Mouse (Mus musculus) limb, embryonic 11.5 days (tissue): Measurements from ENCODE around the gene Defb19. TPM values are rescaled to one million over a fixed set of nuclear protein-coding genes. Genes with fewer than 3 reads are reported as not detected.
A peak's percentile ranks its signal among the peaks of the same experiment; 100 is the strongest.

Experiments
- ATAC-seq: fragments of 200-750 bp; cut with Nextera tagmentation; 2 replicates; pipeline ENCODE4 v1.8.0; 2017; ENCODE audit warnings: low read depth; ENCODE audit not compliant: insufficient number of reproducible peaks, low FRiP score, low TSS enrichment
- DNase-seq: peaks from one replicate; pipeline ENCODE4 v3.0.0-alpha.2; 2015; ENCODE audit warnings: low spot score
- H3K27ac ChIP-seq: fragments of 300-500 bp; sonication (generic); replicated peaks from 2 replicates; pipeline ENCODE4 v1.5.1; 2014; ENCODE audit warnings: low read depth, mild to moderate bottlenecking, low read length
- H3K27me3 ChIP-seq: fragments of 300-500 bp; sonication (generic); 2 replicates; pipeline ENCODE4 v1.6.1; 2014; ENCODE audit warnings: mild to moderate bottlenecking, low read length, mixed read lengths; ENCODE audit not compliant: control insufficient read depth, insufficient read depth
- H3K36me3 ChIP-seq: fragments of 300-500 bp; sonication (generic); 2 replicates; pipeline ENCODE4 v1.6.1; 2014; ENCODE audit warnings: mild to moderate bottlenecking, low read length, moderate library complexity, mixed read lengths; ENCODE audit not compliant: control insufficient read depth, insufficient read depth
- H3K4me1 ChIP-seq: fragments of 300-500 bp; sonication (generic); 2 replicates; pipeline ENCODE4 v1.6.1; 2014; ENCODE audit warnings: low read length, mixed read lengths; ENCODE audit not compliant: control insufficient read depth, insufficient read depth
- H3K4me2 ChIP-seq: fragments of 300-500 bp; sonication (generic); 2 replicates; pipeline ENCODE4 v1.6.1; 2014; ENCODE audit warnings: low read depth, mild to moderate bottlenecking, moderate library complexity; ENCODE audit not compliant: severe bottlenecking
- H3K4me3 ChIP-seq: fragments of 300-500 bp; sonication (generic); 2 replicates; pipeline ENCODE4 v1.5.1; 2014; ENCODE audit warnings: low read depth, low read length
- H3K9ac ChIP-seq: fragments of 300-500 bp; sonication (generic); 2 replicates; pipeline ENCODE4 v1.6.1; 2014; ENCODE audit warnings: mild to moderate bottlenecking, low read length
- H3K9me3 ChIP-seq: fragments of 300-500 bp; sonication (generic); 2 replicates; pipeline ENCODE4 v1.6.1; 2016; ENCODE audit warnings: low read length; ENCODE audit not compliant: control insufficient read depth
- WGBS: fragments of 180-500 bp; shearing (Covaris S2); extraction: QIAGEN DNeasy Blood & Tissue Kit; methylation state at CpG from one replicate; pipeline ENCODE4 v1.1.7; 2014; 5-methylcytosine and 5-hydroxymethylcytosine counted together
- polyA plus RNA-seq: library from polyadenylated mRNA; unstranded; fragments of >200 nt; fragmentation: Nextera tagmentation; extraction: Ambion mirVana; gene quantifications from 2 replicates; pipeline ENCODE4 v1.2.1, GENCODE M21; 2014

Defb19 gene
- polyA plus RNA-seq, 1 experiment from 2014 or later = not detected

GRCm38 (mm10) chr2:152622151-152622550 lies 42.0 kb upstream of the Defb19 start:
- ATAC-seq = no peak

GRCm38 (mm10) chr2:152620367-152621134 lies 40.4 kb upstream of the Defb19 start:
- 73% methylated on average over 9 of the region's 9 CpGs for WGBS

More at GRCm38 (mm10) chr2:152622151-152622550, 42.0 kb upstream of the Defb19 start:
- Histone ChIP-seq H3K9ac (no peak overlapping the region), H3K36me3 (no peaks in the 10 kb centered on the region), H3K4me2 (no peak overlapping the region), H3K9me3 (no peaks in the 10 kb centered on the region), H3K4me3 (no peak overlapping the region), H3K27ac (no peak overlapping the region), H3K4me1 (0 out of 2 replicates have a peak, but pooled peaks cover 5% of the 10 kb centered on the region), H3K27me3 (peaks cover 20% of the 10 kb centered on the region)
- DNase-seq = no peak
- WGBS = 85% methylated on average over 13 of the region's 13 CpGs

GRCm38 (mm10) chr2:152617374-152617773 lies 37.3 kb upstream of the Defb19 start:
- H3K4me2 ChIP-seq = no peak overlapping the region
- H3K27me3 ChIP-seq = no peaks in the 10 kb centered on the region
- no peak overlapping the region for H3K27ac ChIP-seq
- no peak overlapping the region for H3K9ac ChIP-seq
- no peaks in the 10 kb centered on the region for H3K36me3 ChIP-seq
- DNase-seq (no peak), ATAC-seq (no peak)
- 58% methylated on average over 5 of the region's 5 CpGs for WGBS
- H3K4me1 ChIP-seq = no peaks in the 10 kb centered on the region
- H3K4me3 ChIP-seq = no peak overlapping the region
- no peaks in the 10 kb centered on the region for H3K9me3 ChIP-seq

More at GRCm38 (mm10) chr2:152620367-152621134, 40.4 kb upstream of the Defb19 start:
- peaks cover 4% of the 10 kb centered on the region for H3K27me3 ChIP-seq
- no peaks in the 10 kb centered on the region for H3K4me1 ChIP-seq
- no peaks in the 10 kb centered on the region for H3K36me3 ChIP-seq
- DNase-seq (no peak), ATAC-seq (no peak)
- H3K27ac ChIP-seq = no peak overlapping the region
- no peak overlapping the region for H3K4me3 ChIP-seq
- no peak overlapping the region for H3K9ac ChIP-seq
- H3K9me3 ChIP-seq = no peaks in the 10 kb centered on the region
- no peak overlapping the region for H3K4me2 ChIP-seq

GRCm38 (mm10) chr2:152616470-152616869 lies 36.4 kb upstream of the Defb19 start:
- no peaks in the 10 kb centered on the region for H3K9me3 ChIP-seq
- no peaks in the 10 kb centered on the region for H3K4me1 ChIP-seq
- no peak overlapping the region for H3K9ac ChIP-seq
- 71% methylated on average over 6 of the region's 6 CpGs for WGBS
- no peaks in the 10 kb centered on the region for H3K27me3 ChIP-seq
- no peak overlapping the region for H3K27ac ChIP-seq
- no peak overlapping the region for H3K4me3 ChIP-seq
- no peaks in the 10 kb centered on the region for H3K36me3 ChIP-seq
- no peak for DNase-seq
- H3K4me2 ChIP-seq = no peak overlapping the region
- ATAC-seq = no peak

- Histone ChIP-seq H3K27ac (no peak overlapping the region), H3K9me3 (no peaks in the 10 kb centered on the region), H3K36me3 (no peaks in the 10 kb centered on the region), H3K9ac (no peak overlapping the region), H3K4me3 (no peak overlapping the region), H3K27me3 (no peaks in the 10 kb centered on the region), H3K4me1 (no peaks in the 10 kb centered on the region), H3K4me2 (no peak overlapping the region)
- ATAC-seq = no peak
- DNase-seq = peak; percentile 66
- 12% methylated on average over 7 of the region's 7 CpGs for WGBS
Measured at GRCm38 (mm10) chr2:152615563-152615962, 35.5 kb upstream of the Defb19 start.

- Histone ChIP-seq H3K4me2 (peak overlapping the region; percentile 10; the same call in 1 of the 2 replicates), H3K9ac (no peak overlapping the region), H3K27ac (no peak overlapping the region), H3K9me3 (no peaks in the 10 kb centered on the region), H3K4me1 (no peaks in the 10 kb centered on the region), H3K36me3 (no peaks in the 10 kb centered on the region), H3K4me3 (no peak overlapping the region), H3K27me3 (no peaks in the 10 kb centered on the region)
- DNase-seq (no peak), ATAC-seq (no peak)
- WGBS = 27% methylated on average over 7 of the region's 8 CpGs
Measured at GRCm38 (mm10) chr2:152612193-152612592, 32.1 kb upstream of the Defb19 start.

- Histone ChIP-seq H3K4me3 (no peak overlapping the region), H3K36me3 (no peaks in the 10 kb centered on the region), H3K4me1 (no peaks in the 10 kb centered on the region), H3K27ac (no peak overlapping the region), H3K9me3 (no peaks in the 10 kb centered on the region), H3K9ac (no peak overlapping the region), H3K4me2 (no peak overlapping the region), H3K27me3 (no peaks in the 10 kb centered on the region)
- DNase-seq (no peak), ATAC-seq (no peak)
- WGBS = 96% methylated on average over 1 of the region's 1 CpGs
Measured at GRCm38 (mm10) chr2:152608719-152609118, 28.6 kb upstream of the Defb19 start.

- Histone ChIP-seq H3K4me1 (no peaks in the 10 kb centered on the region), H3K27me3 (no peaks in the 10 kb centered on the region), H3K27ac (no peak overlapping the region), H3K4me2 (no peak overlapping the region), H3K9ac (no peak overlapping the region), H3K36me3 (no peaks in the 10 kb centered on the region), H3K9me3 (no peaks in the 10 kb centered on the region), H3K4me3 (no peak overlapping the region)
- DNase-seq (no peak), ATAC-seq (no peak)
- WGBS = 51% methylated on average over 6 of the region's 6 CpGs
Measured at GRCm38 (mm10) chr2:152607746-152608145, 27.6 kb upstream of the Defb19 start.
